Mouse (Mus musculus): ENCODE measurements around the gene Tlnrd1.

GRCm38 (mm10) chr7:83863554-83863953 is 20.6 kb downstream of the Tlnrd1 start:
- TF ChIP-seq CTCF (IDR thresholded peaks at IDR 0.05; ENCODE audit: low read depth) (no peak), EP300 (IDR thresholded peaks at IDR 0.05; ENCODE audit: low read depth) (no peak)
